6 mouse cellular contexts compared by ENCODE assay signal in the genomic region with DNA sequence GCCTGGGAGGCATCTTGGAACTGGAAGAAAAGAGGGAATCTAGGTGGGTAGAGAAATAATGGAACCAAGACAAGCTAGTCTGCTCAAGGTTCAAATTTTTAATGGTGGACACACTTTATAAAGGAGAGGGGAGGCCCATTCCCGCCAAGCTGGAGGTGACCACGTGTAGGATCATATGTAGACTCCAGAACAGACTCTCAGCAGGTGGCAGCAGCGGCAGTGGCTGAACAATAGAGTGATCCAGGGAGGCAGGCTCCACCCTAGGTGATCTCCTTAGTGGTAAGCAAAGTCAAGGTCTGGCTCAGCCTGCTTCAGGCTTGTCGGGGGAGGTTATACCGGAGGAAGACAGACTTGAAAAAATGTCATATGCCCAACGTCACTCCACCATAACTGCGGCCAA. TPM values are rescaled to one million over a fixed set of nuclear protein-coding genes. Genes with fewer than 3 reads are reported as not detected.
"Had no signal": no experiment of that assay in that cellular context is flagged by ENCODE, and none has a peak within 500 bp of the region (broad histone marks: within the 10 kb centered on the region; RNA-seq: fewer than 3 reads in every experiment).

No protein-coding gene starts in this region.

RNA-seq across cellular contexts. Expression of a gene that starts 55.9 kb away (rescaled TPM):
- polyA plus RNA-seq: midbrain, embryonic 10.5 days; midbrain, embryonic 13.5 days; neural tube, embryonic 12.5 days; neural tube, embryonic 14.5 days; spleen, adult 2 months; stomach, embryonic 15.5 days had no signal
